Mouse (Mus musculus): ENCODE results near the gene Atg2a.
"Not testable (repeated sequence)": the region's sequence is repeated elsewhere in the genome, so short reads cannot be mapped to it uniquely, and the experiment has no call there.

The Atg2a gene

GRCm38 (mm10) chr19:6296551-6297210, 55.2 kb downstream of the Atg2a start:
- DNase-seq: no peak

GRCm38 (mm10) chr19:6297641-6298040, 56.2 kb downstream of the Atg2a start:
- DNase-seq: no peak

- DNase-seq: no peak
These were observed 57.5 kb downstream of the Atg2a start for GRCm38 (mm10) chr19:6299003-6299402.

DNA sequence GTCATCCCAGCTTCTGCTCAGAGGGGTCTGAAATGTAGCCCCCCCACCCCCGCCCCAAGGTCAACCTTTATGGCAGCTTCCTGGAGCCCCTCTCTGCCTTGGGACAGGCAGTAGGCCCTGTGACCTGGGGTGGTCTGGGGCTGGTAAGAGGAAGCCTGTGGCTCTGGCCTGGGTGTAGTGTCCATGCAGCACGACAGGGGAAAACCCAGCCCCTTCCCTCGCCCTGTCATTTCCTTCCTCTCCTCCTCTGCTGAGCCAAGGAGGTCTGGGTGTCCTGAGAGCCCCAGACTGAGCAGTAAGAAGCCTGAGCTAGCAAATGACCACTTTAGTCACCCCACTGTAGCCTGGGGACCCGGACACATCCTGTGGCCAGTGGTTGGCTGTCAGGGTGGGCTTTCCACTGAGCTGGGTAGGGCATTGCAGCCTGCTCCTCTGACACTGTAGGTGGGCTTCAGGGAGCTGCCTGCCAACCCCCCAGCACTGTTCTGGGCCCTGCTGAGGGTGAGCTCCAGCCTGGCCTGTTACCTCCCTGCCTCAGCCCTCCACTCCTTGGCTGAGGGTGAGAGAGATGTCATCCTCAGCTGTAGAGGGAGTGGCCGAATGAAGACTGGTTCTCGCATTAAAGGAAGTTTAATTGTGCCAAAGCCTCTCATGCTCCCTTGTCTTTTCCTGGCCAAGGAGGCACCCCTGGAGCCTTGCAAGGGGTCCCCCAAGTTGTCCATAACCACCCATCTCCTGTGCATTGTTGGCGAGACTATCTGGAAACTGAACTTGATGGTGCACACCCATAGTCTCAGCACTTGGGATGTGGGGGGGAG, 58.2 kb downstream of the Atg2a start:
- DNase-seq: no peak

- DNase-seq: no peak
These were observed 59.0 kb downstream of the Atg2a start for GRCm38 (mm10) chr19:6300402-6300841.

DNA sequence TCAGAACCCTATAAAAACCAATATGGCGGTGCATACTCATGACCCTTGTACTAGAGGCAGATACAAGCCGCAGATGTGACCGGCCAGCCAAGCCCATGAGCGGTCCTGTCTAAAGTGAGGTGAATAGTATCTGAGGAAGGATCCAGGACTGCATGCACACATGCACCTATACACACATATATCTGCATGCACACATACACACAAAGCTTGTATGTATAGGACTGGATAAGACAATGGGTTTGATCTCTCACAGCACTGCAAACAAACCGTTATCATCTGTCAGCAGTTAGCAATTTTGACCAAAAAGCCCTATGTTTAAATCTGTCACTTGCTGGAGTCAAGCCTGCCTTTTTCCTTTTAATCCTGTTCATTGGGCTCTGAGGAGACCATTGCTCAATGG, 60.6 kb downstream of the Atg2a start:
- no peak for DNase-seq

GRCm38 (mm10) chr19:6302522-6302921, 61.1 kb downstream of the Atg2a start:
- peak; percentile 47 for DNase-seq

DNA sequence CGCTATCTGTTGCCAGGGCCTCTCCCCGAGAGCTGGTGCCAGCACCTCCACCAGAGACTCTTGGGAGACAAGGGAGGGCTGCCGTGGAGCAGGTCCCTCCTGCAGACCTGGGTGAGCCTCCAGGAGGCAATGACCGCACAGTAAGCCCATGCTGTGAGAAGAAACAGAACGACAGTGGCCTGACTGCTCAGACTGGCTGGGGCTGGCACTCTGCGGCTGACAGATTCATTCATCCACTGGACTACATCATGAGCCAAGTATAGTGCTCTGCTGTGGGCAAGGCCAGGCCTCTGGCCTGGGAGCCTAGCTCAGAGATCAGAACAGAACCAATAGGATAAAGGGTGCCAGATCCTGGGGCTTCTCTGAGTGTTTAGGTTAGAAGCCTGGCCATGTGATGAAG, 62.4 kb downstream of the Atg2a start:
- DNase-seq: no peak

GRCm38 (mm10) chr19:6304787-6305516, 63.5 kb downstream of the Atg2a start:
- DNase-seq: peak; percentile 79

DNA sequence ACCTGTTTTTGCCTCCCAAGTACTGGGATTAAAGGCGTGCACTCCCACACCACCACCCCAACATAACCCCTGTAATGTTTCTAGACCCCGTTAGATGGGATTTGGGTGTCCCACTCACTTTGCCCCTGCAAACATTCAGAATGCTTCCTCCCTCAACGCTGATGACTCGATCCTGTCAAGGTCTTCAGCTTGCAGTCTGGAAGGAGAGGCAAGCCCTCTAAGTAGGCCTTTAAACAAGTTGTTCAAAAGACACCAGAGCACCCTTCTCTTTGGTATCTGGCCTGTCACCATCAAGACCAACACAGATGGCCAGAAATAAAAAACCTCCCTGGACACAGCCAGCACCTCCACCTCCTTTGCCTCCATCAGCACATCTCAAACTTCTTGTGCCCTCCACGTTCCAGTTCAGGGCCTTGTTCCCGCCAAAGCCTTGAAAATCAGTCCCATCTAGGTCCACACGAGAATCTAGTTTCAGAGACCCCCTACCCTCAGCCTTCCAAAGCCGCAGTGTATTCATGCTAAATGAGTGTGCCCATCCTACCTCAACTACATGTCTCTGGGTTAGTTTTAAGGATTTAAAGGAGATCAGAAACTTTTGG, 64.1 kb downstream of the Atg2a start:
- DNase-seq: no peak

GRCm38 (mm10) chr19:6306137-6306551, 64.7 kb downstream of the Atg2a start, which contains the start of gene Cdc42bpg:
Gene Cdc42bpg, plus strand, starts transcription at chr19:6306456.
- DNase-seq: peak; percentile 25

DNA sequence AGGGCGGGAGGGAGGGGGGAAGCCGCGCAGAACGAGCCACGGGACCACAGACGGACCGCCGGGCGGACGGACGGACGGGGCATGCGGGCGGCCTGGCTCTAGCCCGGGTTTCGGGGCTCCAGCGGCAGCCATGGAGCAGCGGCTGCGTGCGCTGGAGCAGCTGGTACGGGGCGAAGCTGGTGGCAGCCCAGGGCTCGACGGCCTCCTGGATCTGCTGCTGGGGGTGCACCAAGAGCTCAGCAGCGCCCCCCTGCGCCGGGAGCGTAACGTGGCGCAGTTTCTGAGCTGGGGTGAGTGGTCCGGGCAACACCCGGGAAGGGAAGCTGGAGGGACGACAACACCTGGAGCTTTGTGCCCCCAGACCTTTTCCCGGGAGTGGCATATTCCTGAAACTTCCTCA, 65.1 kb downstream of the Atg2a start:
- peak; percentile 31 for DNase-seq

- DNase-seq: no peak
These were observed 66.5 kb downstream of the Atg2a start for GRCm38 (mm10) chr19:6307733-6308531.

DNA sequence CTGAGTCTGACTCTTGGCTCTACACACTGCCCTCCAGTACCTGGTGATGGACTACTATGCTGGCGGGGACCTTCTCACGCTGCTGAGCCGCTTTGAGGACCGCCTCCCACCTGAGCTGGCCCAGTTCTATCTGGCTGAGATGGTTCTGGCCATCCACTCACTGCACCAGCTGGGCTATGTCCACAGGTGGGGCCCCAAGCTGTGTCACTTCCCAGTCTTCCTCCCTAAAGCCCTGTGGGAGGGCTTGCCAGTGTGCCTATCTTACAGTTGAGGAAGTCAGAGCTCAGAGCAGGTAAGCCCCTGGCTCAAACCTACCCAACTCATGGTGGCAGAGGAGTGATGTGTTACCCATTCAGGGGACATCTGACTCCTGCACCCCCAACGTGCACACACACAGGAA, 68.7 kb downstream of the Atg2a start:
- DNase-seq: no peak

DNA sequence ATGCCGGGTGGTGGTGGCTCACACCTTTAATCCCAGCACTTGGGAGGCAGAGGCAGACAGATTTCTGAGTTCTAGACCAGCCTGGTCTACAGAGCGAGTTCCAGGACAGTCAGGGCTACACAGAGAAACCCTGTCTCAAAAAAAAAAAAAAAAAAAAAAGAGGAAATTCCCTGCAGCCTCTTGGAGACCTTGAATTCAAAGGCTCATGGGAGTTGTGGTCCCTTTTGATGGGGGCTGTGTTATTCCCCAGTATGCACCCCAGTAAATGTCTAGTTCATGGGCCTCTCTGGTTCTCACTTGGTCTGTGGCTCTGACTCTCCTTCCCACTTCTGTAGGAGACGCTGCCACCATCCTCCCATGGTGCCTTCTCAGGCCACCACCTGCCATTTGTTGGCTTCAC, 70.3 kb downstream of the Atg2a start:
- not testable (repeated sequence) for DNase-seq

Data from right cerebral cortex, adult 18-20 months (tissue).